ENCODE assay signal across 15 mouse cellular contexts in the genomic region with DNA sequence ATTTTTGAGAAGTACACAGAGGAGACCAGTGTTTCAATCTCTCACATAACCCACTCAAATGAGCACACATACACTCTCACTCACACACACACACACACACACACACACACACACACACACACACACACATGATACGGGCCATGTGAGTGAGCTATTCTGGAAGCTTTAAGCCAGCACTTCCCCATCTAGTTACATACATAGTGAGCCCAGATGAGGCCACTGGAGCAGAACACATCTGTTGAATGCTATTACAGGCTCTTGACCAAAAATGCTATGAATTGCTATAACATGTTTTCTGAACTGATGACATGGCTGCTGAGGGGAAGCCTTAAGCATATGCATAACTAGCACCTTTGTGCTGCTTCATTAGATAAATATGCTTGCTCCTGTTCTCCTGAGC.
"Had no signal": no experiment of that assay in that cellular context is flagged by ENCODE, and none has a peak within 500 bp of the region (broad histone marks: within the 10 kb centered on the region; RNA-seq: fewer than 3 reads in every experiment).

No protein-coding gene starts in this region.

- H3K4me1 ChIP-seq: liver, embryonic 13.5 days; midbrain, embryonic 12.5 days; midbrain, embryonic 15.5 days; neural tube, embryonic 12.5 days; neural tube, embryonic 15.5 days had no signal

- H3K27ac ChIP-seq: liver, embryonic 13.5 days; macrophage; midbrain, embryonic 12.5 days; midbrain, embryonic 15.5 days; neural tube, embryonic 12.5 days; neural tube, embryonic 15.5 days had no signal

- H3K9me3 ChIP-seq: liver, embryonic 13.5 days; midbrain, embryonic 12.5 days; midbrain, embryonic 15.5 days; neural tube, embryonic 12.5 days had no signal

- ATAC-seq: midbrain, embryonic 15.5 days had no signal

- H3K9ac ChIP-seq: liver, embryonic 13.5 days; midbrain, embryonic 12.5 days; midbrain, embryonic 15.5 days; neural tube, embryonic 12.5 days; neural tube, embryonic 15.5 days had no signal

- H3K4me3 ChIP-seq: liver, embryonic 13.5 days; midbrain, embryonic 12.5 days; midbrain, embryonic 15.5 days; neural tube, embryonic 12.5 days; neural tube, embryonic 15.5 days had no signal

- H3K36me3 ChIP-seq: liver, embryonic 13.5 days; midbrain, embryonic 12.5 days; midbrain, embryonic 15.5 days; neural tube, embryonic 12.5 days; neural tube, embryonic 15.5 days had no signal

- H3K27me3 ChIP-seq: liver, embryonic 13.5 days; midbrain, embryonic 12.5 days; midbrain, embryonic 15.5 days; neural tube, embryonic 12.5 days; neural tube, embryonic 15.5 days had no signal

- H3K4me2 ChIP-seq: liver, embryonic 13.5 days; midbrain, embryonic 12.5 days; midbrain, embryonic 15.5 days; neural tube, embryonic 12.5 days; neural tube, embryonic 15.5 days had no signal

- DNase-seq: kidney, adult 11 months; kidney, adult 9 months; kidney, postnatal 25 days; layer of hippocampus, postnatal 36 days; left cerebral cortex, postnatal 4 days; liver, embryonic 13.5 days; lung, adult 2 months; retina, postnatal 1 day; thymus, adult 18-20 months; thymus, postnatal 36 days had no signal
